Mouse (Mus musculus) Patski (cell line): ENCODE results near the gene Cnr2. TPM values are rescaled to one million over a fixed set of nuclear protein-coding genes. Genes with fewer than 3 reads are reported as not detected.
A peak's percentile ranks its signal among the peaks of the same experiment; 100 is the strongest.

Experiments
- ATAC-seq: fragments of 100-300 bp; one replicate; pipeline ENCODE4 v1.8.0; 2021
- CTCF ChIA-PET: fragments of 350-600 bp; sonication (Branson Sonifier 250); formaldehyde crosslinking; loops from one replicate; lab custom pipeline; 2022; ENCODE audit warnings: inconsistent platforms; lab: Charles Lee
- POLR2A ChIA-PET: fragments of 350-600 bp; sonication (Branson Sonifier 250); formaldehyde crosslinking; loops from one replicate; lab custom pipeline; 2022; ENCODE audit warnings: antibody characterized with exemption, inconsistent platforms; lab: Charles Lee
- DNase-seq: peaks from one replicate; pipeline ENCODE4 v3.0.0-alpha.2; 2011; ENCODE audit warnings: low read depth, low spot score
- H3K27me3 ChIP-seq: fragments of 371-371 bp; one replicate; pipeline ENCODE4 v1.5.1; 2021
- CTCF ChIP-seq: fragments of 100-300 bp; IDR thresholded peaks from one replicate; pipeline ENCODE4 v1.5.1; 2021
- in situ Hi-C: fragments of 300-500 bp; cut with MboI; formaldehyde crosslinking; loops from 3 replicates; pipeline ENCODE4 v1.11.1; 2018; ENCODE audit warnings: low pct_unique_long_range_greater_than_20kb, mixed read lengths
- polyA plus RNA-seq: library from polyadenylated mRNA; unstranded; gene quantifications from one replicate; pipeline ENCODE4 v1.2.3, GENCODE M21; 2021

The Cnr2 gene
- 0.03 TPM for polyA plus RNA-seq

DNA sequence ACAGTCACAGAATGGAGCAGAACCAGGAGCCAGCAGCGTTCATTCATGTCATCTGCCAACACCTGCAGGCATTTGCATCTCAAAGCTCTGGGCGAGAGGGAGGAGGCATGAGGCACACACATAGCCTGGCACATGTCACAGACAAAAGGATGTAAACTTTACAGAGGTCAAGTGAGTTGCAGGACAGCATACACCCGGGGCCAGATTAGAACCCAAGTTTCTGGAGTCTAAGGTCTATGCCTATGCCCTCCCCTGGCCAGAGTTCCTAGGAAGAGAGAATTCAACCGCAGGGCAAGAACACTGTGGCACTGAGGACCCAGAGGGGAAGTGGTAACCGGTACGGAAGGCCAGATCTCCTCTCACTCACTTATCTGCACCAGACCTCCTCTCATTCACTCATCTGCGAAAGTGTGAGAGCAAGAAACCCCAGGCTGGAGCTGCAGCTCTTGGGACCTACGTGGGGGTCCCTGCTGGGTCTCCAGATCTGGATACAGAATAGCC lies at the start of gene Cnr2:
Cnr2 (plus strand) TSS at position 324 of the 501 bp plus-strand sequence.
- in situ Hi-C loops = no loop called here
- POLR2A ChIA-PET = no interaction called here
- CTCF ChIA-PET = interaction anchor here (0.6 to 1.0 kb wide), 2 partner anchors 10 to 25 kb away, joined by 3 read pairs; no protein-coding TSS in a partner anchor
- DNase-seq (no peak), ATAC-seq (no peak)
- H3K27me3 ChIP-seq = no peaks in the 10 kb centered on the region
- TF ChIP-seq CTCF = no peak

DNA sequence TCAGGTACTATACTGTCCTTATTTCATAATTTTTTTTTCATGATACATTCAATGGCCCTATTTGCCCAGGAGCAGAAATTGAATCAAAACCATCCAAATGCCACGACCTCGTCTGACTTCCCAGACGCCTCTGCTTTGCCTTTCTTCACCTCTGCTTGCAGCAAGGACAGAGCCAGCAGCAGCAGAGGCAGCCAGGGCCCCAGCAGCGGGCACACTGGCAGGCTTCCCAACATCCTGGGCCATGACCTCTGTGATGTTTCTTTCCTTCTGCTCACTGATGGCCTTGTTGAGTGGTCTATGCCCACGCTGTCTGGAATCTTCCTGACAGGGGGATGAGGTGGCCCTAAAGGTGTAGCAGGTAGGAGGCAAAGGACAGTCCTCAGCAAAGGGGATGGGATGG lies 47.6 kb upstream of the Cnr2 start:
- no peak for ATAC-seq
- no peak for DNase-seq
- ChIA-PET POLR2A (no interaction called here), CTCF (no interaction called here)
- no peak for TF ChIP-seq CTCF
- in situ Hi-C loops = no loop called here
- H3K27me3 ChIP-seq = no peaks in the 10 kb centered on the region

DNA sequence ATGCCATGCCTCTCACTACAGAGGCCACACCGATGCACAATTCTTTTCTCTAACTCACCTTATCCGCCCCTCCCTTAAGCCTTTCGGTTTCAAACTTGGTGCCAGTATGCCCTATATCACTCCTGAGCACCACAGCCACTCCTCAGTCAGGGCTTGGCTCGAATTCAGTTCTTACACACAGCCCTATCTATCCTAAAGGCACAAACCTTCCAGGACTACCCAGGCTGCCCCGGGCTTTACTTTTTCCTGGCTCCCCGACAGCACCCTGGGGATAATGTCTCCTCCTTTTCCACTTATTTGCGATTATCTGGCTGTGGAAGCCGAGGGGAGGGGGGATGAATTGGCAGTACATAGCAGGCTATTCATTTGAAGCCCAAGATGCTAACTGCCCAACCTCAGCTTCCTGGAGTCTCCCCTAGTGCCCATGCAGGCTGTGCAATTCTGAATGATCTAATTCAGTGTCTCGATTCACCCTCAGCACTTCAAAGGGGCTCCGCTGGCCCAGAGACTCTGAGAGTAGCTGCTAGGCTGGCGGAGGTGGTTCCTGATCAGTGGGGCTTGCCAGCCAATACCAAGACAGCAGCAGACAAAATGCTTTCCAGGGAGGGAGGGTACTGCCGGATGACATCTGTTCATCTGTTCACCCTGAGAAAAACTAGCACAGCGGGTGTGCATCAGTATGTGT lies 44.6 kb upstream of the Cnr2 start:
- ATAC-seq (no peak), DNase-seq (no peak)
- no peaks in the 10 kb centered on the region for H3K27me3 ChIP-seq
- in situ Hi-C loops = no loop called here
- no peak for TF ChIP-seq CTCF
- ChIA-PET CTCF (interaction anchor here (1.3 kb wide), 1 partner anchor 9 kb away, joined by 3 read pairs; no protein-coding TSS in a partner anchor), POLR2A (no interaction called here)

DNA sequence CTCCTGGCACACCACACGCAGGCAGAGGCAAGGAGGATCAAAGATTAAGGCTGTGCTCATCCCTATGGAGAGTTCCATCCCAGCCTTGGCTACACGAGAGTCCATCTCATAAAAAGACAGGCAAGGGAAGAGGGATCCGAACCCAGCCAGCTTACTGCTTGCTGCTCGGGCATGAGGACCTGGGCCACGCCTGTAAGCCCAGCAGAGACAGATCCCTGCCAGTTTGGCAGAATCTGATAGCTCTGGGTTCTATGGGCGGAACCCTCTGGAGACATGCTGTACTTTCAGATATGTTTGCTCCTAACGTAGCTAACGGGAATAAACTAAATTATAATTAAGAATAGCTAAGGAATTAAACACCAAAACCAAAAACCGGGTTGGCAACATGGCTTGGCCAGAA lies 43.3 kb upstream of the Cnr2 start:
- no peaks in the 10 kb centered on the region for H3K27me3 ChIP-seq
- DNase-seq = no peak
- ChIA-PET POLR2A (no interaction called here), CTCF (interaction anchor here (1.3 kb wide), 1 partner anchor 8 kb away, joined by 3 read pairs; no protein-coding TSS in a partner anchor)
- in situ Hi-C loops = no loop called here
- ATAC-seq = no peak
- TF ChIP-seq CTCF = no peak

DNA sequence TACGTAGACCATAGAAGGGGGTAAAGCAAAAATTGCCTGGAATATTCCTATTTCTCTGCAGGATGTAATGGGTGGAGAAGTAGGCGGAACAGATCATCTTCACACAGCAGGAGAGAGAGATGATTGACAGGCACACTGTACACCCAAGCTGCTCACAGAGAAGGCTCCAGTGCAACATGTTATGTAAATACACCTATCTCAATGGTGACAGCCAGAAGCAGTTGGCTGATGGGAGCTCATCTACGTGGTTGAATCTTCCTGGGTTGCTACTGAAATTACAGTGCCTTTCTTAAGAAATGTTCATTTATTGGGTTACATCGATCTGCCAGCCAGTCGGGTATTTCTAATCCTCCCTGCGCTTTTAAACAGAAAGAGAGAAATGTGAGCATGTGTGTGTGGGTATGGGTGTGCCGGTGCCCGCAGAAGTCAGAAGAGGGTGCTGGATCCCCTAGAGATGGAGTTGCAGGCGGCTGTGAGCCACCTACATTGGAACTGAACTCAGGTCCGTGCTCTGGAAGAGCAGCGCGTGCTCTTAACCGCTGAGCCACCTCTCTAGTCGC lies 41.1 kb upstream of the Cnr2 start:
- CTCF ChIA-PET = no interaction called here
- in situ Hi-C loops = no loop called here
- no peak for DNase-seq
- POLR2A ChIA-PET = no interaction called here
- no peak for ATAC-seq
- no peaks in the 10 kb centered on the region for H3K27me3 ChIP-seq
- no peak for TF ChIP-seq CTCF

DNA sequence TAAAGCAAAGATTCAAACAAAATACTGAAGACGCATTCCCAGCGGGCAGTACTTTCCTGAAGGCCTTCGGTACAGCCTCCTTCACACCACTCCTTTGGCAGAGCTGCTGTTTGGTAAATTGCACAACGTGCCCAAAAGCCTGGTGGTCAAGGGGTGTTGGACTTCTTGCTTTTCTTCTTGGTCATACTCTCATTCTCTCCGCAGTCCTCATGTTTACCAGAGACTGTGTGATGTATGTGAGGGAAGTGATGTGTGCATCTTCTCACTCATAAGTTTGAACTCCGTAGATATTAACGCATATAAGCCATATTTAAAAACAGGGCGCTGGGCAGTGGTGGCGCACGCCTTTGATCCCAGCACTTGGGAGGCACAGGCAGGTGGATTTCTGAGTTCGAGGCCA lies 40.6 kb upstream of the Cnr2 start:
- no peaks in the 10 kb centered on the region for H3K27me3 ChIP-seq
- CTCF ChIA-PET = no interaction called here
- no peak for DNase-seq
- POLR2A ChIA-PET = interaction anchor here (0.5 kb wide), 1 partner anchor 926 kb away, joined by 3 read pairs; no protein-coding TSS in a partner anchor
- TF ChIP-seq CTCF = no peak
- ATAC-seq = no peak
- in situ Hi-C loops = no loop called here

DNA sequence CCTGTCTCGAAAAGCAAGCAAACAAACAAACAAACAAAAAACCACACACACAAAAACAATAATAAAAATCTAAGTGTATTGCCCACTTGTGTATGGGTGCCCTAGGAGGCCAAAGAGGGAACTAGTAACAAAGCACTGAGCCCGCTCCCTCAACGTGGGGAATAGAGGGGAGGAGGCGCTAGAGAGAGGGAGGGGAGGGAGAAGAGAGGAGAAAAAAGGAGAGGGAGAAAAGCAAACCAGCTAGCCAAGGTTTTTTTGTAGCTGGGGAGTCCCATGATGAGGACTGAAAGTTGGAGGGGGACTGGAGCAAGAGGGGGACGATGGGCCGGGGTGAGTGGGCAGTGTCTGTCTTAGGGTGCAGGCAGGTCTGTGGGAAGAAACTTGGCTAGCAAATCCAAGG lies 40.1 kb upstream of the Cnr2 start:
- CTCF ChIA-PET = no interaction called here
- in situ Hi-C loops = no loop called here
- H3K27me3 ChIP-seq = no peaks in the 10 kb centered on the region
- DNase-seq (no peak), ATAC-seq (no peak)
- POLR2A ChIA-PET = interaction anchor here (0.5 to 0.7 kb wide), 4 partner anchors 14 to 926 kb away, joined by 3 read pairs; no protein-coding TSS in a partner anchor
- TF ChIP-seq CTCF = no peak

DNA sequence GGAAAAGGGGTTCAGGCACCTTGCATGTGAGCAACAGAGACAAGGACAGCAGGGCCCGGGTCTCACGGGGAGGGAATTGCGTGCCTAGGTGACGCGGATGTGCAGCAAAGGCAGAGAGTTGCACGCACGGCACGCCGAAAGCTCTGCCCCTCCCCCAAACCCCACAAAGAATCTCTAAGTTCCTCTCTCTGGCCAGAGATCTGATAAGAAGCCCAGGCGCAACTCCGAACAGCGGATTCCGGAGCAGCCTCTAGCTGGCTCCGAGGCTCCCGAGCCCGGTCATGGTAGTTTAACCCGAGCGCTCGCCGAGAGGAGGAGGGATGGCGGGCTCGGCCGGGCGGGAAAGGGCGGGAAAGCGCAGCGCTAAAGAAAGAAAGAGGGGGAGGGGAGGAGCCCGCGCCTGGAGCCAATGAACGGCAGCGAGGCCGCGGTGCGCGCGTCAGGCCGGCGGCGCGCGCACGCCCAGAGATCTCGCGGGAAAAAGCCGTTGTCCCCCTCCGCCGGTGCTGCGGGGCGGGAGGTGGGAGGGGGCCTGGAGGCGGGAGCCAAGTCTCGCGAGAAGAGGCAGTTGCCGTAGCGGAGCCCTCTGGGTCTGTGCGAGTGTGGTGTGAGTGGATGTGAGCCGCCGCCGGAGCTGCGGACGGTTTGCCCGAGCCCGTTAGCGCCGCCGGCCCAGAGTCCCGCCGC lies 39.5 kb upstream of the Cnr2 start, which contains the start of gene Srsf10:
Srsf10 (plus strand) TSS at position 212 of the 687 bp plus-strand sequence.
- ATAC-seq (peak; percentile 81), DNase-seq (peak; percentile 62)
- CTCF ChIA-PET = no interaction called here
- no peaks in the 10 kb centered on the region for H3K27me3 ChIP-seq
- POLR2A ChIA-PET = interaction anchor here (0.6 to 0.7 kb wide), 3 partner anchors 14 to 90 kb away, joined by 3 read pairs; no protein-coding TSS in a partner anchor
- no peak for TF ChIP-seq CTCF
- in situ Hi-C loops = no loop called here

DNA sequence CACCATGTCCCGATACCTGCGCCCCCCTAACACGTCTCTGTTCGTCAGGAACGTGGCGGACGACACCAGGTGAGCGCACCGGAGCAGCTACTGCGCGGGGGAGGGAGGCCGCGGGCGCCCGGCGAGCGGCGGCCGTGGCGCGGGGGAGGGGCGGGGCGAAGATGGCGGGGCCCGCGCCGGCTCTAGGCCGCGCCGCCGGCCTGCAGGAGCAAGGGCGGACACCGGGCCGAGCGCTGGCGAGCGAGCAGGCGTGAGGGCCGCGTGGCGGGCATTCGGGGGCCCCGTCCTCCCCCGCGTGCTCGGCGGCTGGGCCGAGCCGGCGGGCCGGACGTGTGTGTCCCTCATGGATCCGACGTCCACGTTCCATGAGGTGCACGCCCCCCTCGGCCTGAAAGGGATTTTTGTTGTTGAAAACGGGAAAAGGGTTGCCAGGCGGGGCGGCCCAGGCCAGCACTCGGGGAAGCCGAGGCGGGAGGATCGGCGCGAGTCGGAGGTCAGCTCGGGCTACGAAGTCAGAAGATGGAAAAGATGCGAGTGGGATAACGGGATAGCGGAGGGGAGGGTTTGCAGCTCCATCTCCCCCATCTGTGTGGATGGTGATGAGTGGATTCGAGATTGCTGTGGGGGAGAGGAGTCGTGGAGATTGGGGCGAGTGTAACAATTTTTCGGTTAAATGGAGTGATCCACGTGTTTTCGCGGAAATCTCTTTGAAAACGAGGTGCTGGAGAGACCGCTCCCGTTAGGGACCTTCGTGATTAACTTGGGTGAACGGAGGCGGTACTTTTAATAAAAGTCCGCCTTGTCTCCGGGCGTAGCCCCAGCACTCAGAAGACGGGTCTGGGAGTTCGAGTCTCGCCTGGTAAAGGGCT lies 38.7 kb upstream of the Cnr2 start:
- CTCF ChIA-PET = no interaction called here
- DNase-seq (no peak), ATAC-seq (peak; percentile 58)
- in situ Hi-C loops = no loop called here
- no peak for TF ChIP-seq CTCF
- POLR2A ChIA-PET = interaction anchor here (0.9 kb wide), 1 partner anchor 13 kb away, joined by 3 read pairs; no protein-coding TSS in a partner anchor
- no peaks in the 10 kb centered on the region for H3K27me3 ChIP-seq
